Mouse (Mus musculus): ENCODE results near the gene Slc44a1.

Gene Slc44a1

DNA sequence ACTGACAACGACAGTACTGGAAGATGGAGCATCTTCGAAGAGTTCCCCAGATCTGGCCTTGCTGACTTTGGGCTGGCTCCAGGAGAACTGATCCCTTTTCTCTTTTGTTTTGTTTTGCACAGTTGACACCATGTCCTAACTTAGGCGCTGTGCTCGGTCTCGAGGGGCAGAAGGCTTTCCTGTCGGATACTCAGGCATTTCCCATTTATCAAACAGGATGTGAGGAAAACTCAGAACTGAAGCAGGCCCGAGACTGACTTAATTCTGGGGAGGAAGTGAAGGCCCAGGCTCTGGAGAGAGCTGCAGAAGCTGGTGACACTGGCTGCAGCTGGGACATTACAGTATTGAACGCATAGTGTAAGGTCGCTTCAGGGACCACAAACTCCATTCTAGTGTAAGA is 152.2 kb downstream of the Slc44a1 start:
- no peak for ATAC-seq (ENCODE audit: insufficient number of reproducible peaks, low FRiP score, low TSS enrichment)

DNA sequence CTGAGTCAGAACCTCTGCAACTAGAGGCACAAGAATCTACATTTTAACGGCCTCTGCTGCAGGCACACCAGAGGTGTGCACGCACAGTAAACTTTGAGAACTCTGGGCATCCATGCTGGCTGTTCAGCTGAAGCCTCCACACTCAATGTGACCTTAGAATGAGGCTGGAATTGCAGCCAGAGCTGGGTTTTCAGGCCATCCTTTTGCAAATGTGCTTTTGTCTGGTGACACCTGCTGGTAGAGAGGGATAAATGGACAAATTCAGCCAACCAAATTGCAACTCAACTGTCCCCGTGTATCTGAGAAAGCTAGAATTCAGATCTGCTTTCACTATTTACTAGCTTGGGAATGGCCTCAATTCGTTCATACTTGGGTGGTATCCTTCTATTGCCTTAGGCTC is 154.0 kb downstream of the Slc44a1 start:
- peak; percentile 79 for ATAC-seq (ENCODE audit: insufficient number of reproducible peaks, low FRiP score, low TSS enrichment)

DNA sequence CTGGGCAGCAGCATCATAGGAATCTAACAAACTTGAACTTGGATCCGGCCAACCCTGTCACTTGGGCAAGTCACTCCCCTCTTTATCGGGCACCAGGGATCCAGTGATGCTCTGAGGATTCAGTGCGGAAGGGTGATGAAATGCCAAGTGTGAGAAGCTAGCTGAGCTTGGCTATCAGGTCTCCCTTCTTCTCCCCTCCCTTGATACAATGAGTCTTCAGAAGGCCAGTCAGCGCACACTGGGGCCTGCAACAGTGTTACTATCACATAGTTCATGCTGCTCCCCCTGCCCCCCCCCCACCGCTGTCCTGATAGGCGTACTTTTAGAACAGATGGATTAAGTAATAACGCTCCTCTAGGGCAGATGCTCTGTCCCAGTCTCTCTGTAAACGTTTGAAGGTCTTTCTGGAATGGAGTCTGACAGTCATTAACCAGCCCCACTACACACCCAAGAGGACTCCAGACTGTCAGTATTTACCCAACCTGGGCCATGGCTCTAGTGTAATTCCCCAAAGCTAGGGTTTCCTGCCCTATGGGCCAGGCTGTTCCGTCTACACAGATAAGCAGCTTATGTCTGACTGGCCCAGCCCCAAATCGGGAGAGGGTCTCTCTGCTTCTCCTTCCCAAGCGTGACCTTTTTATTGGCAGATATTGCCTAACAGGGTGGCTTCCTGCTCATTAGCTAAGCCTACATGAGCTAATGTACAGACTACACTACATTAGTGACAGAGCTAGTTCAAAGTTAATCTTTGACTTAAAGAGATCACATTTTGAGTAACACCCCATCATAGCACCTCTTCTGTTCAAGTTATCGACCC is 155.2 kb downstream of the Slc44a1 start:
- ATAC-seq (ENCODE audit: insufficient number of reproducible peaks, low FRiP score, low TSS enrichment) = no peak

DNA sequence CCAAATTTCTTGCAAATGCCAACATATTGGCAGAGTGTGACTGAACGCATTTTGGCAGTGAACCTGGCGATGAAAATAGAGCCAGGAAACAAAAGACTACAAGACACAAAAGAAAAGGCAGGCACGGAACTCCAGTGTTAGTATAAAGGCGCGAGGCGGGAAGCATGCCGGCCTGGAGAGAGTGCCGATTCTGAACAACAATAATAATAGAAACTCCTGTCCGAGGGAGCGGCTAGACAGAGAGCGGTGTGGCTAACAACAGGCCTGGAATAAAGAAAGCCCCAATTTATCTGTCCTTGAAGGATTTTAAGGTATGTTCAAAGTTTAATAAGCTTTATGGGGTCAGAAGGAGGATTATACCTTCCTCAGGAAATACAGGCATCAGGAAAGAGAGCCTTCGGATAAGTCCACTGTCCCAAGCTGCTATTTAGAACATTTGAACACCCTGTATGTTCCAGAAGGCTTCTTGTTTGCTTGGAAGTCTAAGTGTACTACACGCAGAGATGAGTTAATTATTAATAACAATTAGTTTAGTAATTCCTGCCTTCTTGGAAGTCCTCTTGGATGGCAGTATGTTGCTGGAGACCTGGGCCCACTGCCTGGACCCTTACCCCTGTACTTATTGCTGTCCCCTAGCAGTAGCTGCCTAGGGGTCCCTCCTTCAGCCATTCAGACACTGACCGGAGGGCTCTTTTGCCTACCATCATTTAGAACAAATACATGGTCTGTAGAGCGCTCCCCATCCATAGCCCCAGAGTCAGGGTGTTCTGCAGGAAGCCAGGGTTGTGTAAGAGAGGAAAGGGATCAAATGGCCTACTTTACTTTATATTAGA is 156.1 kb downstream of the Slc44a1 start:
- no peak for ATAC-seq (ENCODE audit: insufficient number of reproducible peaks, low FRiP score, low TSS enrichment)

DNA sequence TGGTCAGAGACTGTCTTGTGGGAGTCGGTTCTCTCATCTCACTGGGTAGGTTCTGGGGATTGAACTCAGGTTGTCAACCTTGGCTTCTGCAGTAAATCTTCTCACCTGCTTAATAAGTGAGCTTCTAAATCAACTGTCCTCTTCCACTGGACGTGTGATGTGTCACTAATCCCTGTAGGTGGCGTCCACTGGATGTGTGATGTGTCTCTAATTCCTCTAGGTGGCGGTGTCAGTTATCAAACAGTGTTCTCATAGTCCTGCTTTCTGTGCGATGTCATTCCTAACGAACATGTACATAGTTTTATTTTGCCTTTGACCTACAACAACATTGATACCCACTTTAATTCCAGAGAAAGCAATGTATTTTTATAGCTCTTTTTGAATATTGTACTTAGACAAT is 160.2 kb downstream of the Slc44a1 start:
- no peak for ATAC-seq (ENCODE audit: insufficient number of reproducible peaks, low FRiP score, low TSS enrichment)

DNA sequence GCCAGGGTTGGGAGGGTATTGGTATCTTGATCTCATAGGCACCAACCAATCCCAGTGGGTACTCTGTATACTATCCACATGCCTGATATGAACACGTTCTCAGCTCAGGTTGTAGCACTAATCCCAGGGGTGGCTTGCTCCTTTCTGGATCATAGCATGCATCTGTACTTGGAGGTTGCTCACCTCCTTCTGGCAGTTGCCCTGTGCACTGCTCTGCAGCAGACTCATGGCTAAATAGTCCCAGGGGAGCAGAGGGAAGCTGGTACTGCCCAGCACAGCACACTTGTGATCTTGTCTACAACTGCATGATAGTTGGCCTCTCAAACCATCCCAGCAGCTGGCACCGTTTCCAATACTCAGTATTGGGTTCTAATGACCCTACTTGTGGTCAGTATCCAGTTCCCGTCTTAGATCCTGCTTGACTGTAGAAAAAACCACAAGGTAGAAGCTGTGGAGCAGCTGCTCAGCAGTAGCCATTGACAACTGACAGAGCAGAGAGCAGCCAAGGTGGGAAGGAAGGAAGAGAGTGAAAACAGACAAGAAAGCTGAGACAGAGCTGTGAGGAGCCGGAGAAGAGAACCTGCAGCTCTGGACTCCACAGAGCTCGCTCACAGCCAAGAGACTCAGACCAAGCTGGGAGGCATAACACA is 174.5 kb downstream of the Slc44a1 start:
- ATAC-seq (ENCODE audit: insufficient number of reproducible peaks, low FRiP score, low TSS enrichment) = no peak

DNA sequence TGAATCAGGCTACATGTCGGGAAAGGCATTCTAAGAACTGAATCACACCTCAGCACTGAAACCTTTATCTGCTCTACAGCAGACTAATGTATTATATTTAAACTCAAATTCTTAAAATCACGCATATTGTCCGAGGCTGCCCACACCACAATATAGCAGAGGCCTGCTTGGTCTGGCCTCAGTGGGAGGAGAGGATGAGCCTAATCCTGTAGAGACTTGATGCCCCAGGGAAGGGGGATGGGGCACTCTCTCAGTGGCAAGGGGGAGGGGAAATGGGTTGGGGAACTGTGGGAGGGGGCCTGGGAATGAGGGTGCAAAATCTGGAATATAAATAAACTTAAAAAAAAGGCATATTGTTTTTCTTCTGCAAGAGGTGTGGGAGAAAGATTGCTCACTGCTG is 177.8 kb downstream of the Slc44a1 start:
- ATAC-seq (ENCODE audit: insufficient number of reproducible peaks, low FRiP score, low TSS enrichment) = no peak

DNA sequence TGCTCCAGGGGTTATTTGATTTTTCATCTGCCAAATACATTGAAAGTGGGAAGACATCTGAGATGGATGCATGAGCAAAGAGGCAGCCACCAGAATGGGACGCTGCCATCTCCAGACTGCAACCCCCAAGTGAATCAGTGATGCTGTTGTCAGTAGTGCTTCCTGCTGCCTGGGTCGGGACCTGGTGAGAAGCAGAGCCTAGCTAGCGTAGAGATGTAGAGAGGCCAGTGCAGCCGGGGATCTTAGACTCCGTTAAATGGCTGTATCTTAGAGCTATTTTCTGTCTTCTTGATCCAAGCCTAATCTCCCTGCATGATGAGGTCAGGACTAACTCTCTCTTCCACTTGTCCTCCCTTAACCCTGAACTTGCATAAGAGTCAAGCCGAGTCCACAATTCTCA is 179.9 kb downstream of the Slc44a1 start:
- ATAC-seq (ENCODE audit: insufficient number of reproducible peaks, low FRiP score, low TSS enrichment) = no peak

DNA sequence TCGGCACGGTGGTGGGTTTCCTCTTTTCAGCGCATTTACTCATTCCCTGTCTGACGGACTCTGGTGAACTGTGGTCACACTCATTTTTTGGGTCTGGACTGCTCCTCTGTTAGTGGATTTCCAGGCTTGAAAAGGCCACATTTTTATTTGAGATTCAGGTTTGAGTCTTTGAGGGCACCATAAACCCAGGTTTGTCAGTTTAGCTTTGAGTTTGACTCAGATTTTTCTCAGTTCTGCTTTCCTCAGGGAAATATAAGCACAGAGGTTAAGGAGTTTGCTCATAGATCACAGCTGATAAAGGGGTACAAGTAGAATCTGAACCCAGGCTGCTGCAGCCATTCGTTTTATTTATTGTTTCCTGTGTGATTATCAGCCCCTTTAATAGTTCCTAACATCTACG is 180.9 kb downstream of the Slc44a1 start:
- ATAC-seq (ENCODE audit: insufficient number of reproducible peaks, low FRiP score, low TSS enrichment) = no peak

DNA sequence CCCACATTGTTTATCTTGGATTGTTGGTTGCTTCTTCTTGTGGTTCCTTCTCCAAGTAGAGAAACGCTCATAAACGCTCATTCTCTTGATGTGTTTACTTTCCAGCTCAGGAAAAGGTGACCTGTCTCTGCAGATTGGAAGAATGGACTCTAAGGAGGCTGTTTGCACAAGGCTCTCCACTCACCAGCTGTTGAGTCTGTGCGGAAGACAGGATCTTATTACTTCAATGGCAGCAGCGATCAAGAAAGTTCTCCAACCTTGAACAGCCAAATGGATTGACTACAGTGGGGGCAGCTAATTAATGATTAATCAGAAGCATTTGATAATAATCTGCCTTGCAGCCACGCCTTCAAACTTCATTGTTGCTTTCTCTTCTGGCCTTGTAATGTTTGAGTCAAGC is 181.3 kb downstream of the Slc44a1 start:
- no peak for ATAC-seq (ENCODE audit: insufficient number of reproducible peaks, low FRiP score, low TSS enrichment)

DNA sequence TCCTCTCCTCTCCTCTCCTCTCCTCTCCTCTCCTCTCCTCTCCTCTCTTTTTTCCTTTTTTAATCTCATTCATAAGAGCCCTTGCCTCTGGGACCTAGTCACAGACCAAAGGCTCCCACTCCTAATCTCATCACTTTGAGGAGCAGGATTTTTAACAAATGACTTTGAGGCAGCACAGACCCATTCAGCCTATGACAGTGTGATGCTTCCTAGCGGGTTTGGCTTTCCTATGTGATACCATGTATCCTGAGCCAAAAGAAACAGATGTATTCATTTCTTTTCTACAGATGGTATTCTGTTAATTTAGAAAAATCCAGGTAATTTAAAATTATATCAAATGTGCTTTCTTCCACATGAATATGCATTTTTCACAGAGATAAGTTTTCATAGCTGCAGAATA is 183.5 kb downstream of the Slc44a1 start:
- ATAC-seq (ENCODE audit: insufficient number of reproducible peaks, low FRiP score, low TSS enrichment) = no peak

DNA sequence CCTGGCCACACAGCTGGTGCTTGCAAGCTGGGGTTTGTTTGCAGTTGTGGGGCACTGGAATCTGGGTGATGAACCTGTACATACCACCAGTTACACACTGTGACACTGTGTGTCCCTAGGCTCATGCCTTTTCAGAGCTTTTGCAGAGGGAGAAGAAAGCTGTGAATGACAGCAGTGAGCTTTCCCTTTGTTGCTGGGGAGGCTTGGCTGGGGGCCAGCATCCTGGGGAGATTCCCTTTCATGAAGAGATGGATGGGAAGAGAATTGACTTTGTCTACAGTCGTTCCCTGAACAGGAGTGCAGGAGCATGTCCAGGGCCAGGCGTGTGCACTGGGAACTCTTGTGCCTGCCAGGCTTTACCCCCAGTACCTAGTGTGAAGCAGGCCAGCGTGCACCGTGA is 184.6 kb downstream of the Slc44a1 start:
- 0 out of 2 replicates have a peak, but pooled peaks have one; percentile 29 for ATAC-seq (ENCODE audit: insufficient number of reproducible peaks, low FRiP score, low TSS enrichment)

DNA sequence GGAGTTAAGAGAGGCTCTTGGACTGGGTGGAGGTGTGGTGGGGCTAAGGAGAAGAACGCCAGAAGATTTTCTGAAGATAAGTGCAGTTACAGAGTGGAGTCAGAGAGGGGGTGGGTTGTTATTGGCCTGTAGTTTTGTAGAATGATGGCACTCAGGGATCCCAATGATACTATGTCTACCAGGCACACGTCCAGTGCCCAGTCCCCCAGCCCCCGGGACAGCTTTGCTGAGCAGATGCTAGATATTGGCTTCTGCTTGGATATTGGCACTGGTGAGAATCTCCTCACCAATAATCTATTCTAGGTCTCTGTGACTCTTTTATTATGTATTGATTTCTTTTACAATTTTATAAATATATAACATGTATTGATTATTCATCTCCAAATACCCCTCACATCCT is 185.1 kb downstream of the Slc44a1 start:
- ATAC-seq (ENCODE audit: insufficient number of reproducible peaks, low FRiP score, low TSS enrichment) = no peak

DNA sequence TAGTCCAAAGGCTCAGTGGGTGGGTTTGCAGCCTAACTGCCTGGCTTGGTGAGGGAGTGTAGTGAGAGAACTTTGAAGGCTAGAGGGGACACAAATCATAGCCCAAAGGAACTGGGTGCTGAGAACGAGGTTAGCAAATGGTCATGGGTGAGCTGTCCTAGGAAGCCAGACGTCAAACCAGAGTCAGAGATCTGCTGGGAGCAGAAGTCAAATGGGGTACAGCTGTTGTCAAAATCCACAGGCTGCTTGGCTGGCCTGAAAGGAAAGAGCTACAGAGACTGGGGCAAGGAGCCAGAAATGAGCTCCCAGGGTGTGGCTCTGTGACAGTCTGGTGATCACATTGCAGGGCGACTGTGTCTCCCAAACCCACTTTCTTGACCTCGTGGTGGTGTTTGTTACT is 188.7 kb downstream of the Slc44a1 start:
- no peak for ATAC-seq (ENCODE audit: insufficient number of reproducible peaks, low FRiP score, low TSS enrichment)

DNA sequence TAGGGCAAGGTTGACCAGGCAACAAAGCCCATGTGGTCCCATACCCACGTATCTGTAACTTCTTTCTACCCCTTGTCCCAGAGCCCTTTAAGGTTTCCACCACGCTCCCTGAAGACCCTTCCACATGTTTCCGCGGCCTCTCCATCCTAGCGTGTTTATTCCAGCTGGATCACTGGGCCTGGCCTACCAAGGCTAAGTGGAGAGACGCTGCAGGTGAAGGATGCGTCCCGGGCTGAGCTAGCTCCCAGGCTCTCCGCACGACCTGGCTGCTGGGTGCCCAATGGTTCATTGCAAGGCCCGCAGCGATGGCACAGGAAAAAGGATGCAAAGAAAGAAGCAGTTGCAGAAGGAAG is 190.7 kb downstream of the Slc44a1 start:
- ATAC-seq (ENCODE audit: insufficient number of reproducible peaks, low FRiP score, low TSS enrichment) = no peak; the same call in 1 of the 2 replicates

DNA sequence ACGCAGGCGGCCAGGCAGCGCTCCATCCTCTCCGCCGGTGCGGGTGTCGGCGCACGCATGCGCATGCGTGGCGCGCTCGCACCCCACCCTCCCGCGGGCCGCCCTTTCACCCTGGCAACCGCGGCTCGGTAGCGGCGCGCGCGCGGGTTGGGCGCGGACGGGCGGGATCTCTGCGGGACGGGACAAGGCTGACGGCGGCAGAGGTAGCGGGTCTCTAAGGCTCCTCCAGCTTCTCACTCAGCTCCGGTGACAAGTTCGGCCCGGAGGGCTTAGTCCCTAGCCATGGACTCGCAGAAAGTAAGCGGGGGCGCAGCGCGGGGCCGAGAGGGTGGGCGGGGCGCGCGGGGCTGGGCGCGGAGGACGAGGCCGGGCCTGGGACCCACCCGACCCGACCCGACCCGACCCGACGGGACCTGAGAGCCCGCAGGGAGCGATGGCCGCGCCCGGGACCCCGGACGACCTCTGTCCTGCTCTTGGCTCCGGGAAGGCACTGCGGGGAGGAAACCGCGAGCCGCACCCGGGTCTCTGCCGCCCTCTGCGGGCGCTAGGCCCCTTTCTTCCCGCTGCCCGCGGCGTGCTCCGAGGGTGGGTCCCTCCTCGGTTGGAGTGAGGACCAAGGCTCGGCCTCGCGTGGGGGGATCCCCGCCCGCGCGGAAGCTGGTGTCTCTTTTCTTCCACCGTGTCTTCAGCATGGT is 191.2 kb downstream of the Slc44a1 start, which contains the start of gene Fsd1l:
TSS of gene Fsd1l (plus strand) at position 156 of the 695 bp plus-strand sequence.
- peak; percentile 90 for ATAC-seq (ENCODE audit: insufficient number of reproducible peaks, low FRiP score, low TSS enrichment)

DNA sequence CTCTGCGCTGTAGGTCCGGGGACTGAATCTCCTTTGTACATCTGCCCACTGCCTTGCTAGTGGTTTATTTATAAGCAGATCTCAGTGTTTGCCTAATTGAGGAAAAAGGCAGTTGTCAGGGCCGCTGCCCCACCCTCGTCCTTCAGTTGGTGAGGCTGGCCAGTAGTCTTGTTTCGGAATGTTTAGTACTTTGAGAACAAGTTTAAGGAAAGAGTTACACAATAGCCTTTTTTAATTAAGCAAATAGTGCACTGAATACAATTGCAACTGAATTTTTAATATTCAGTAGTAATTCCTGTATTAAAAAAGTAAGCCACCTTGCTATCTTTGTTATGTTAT is 191.8 kb downstream of the Slc44a1 start:
- ATAC-seq (ENCODE audit: insufficient number of reproducible peaks, low FRiP score, low TSS enrichment) = no peak

DNA sequence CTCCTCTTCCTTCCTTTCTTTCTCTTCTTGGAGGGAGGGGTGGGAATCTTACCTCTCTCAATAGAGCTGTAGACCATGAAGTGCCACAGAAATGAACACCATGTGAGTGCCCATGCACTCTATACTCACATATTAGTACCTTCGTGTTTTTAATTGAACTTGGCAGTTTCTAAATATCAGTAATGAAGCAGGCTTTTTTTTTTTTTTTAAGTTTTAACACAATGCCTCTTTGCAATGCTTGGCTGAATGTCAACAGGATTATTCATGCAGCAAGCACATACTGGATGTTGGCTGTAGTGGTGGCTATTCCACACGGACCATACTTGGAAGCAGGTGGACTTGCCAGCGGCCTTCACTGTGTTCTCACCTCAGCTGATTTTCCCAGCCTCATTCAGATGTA is 195.1 kb downstream of the Slc44a1 start:
- no peak for ATAC-seq (ENCODE audit: insufficient number of reproducible peaks, low FRiP score, low TSS enrichment)

DNA sequence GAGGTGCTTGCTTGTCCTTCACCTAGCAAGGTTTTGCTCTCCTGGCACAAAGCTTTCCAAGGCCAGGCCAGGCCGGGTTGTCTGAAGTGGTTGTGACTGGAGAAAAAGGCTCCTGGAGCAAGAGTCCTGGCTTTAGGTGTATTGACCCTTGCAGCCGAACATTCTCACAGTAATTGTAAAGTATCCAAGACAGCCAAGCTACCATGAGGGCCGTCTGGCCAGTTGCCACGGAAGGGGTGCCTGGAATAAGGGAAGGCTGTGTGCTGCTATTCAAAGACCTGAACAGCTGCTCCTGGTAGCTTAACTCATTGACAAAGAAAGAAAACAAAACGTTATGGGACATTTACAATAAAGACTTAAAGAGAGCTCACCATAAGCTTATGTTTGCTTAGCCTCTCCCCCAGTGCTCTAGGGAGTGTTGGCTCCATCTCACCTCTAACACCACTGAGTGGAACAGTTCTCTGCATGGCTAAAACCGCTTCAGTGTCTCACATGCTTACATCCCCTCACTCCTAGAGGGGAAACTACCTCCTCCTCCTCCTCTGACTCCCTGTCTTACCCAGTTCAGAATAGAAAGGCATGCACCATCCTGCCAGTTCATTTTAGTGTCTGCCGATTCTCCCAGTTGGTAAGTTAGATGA is 197.2 kb downstream of the Slc44a1 start:
- no peak for ATAC-seq (ENCODE audit: insufficient number of reproducible peaks, low FRiP score, low TSS enrichment)

DNA sequence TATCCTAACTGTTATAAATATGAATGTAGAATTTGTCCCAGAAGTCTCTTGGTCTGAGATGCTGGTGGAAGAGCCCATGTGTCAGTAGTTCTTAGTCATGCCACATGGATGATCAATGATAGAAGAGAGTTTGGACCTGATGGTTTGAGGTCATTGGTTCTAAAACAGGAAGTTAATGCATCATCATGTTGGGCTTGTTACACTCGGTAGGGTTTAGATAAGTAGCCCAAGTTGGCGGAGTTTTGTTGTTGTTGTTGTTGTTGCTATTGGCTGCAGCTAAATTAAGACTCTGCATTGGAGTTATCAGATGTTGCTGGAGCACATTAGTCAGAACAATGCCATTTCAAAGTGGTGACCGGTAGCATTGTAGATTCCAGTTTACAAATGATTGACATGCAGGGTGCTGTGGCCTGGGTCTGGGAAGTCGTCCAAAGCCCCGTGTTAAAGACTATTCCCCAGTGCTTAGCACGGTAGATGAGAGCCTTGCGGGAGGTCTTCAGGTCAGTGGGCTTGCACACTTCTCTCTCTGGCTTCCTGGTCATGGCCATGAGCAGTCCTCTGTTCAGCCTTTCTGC is 198.4 kb downstream of the Slc44a1 start:
- no peak for ATAC-seq (ENCODE audit: insufficient number of reproducible peaks, low FRiP score, low TSS enrichment)
